Mouse (Mus musculus) right cerebral cortex, postnatal 36 days (tissue): ENCODE measurements around the gene Pxk.
"Not testable (repeated sequence)": the region's sequence is repeated elsewhere in the genome, so short reads cannot be mapped to it uniquely, and the experiment has no call there.

ENCODE experiments used
- DNase-seq, 2 experiments: peaks; one replicate each; pipeline ENCODE4 v3.0.0; 2022; ENCODE audit warnings: low spot score in 2 of 2, mixed read lengths in 1 of 2

The Pxk gene

DNA sequence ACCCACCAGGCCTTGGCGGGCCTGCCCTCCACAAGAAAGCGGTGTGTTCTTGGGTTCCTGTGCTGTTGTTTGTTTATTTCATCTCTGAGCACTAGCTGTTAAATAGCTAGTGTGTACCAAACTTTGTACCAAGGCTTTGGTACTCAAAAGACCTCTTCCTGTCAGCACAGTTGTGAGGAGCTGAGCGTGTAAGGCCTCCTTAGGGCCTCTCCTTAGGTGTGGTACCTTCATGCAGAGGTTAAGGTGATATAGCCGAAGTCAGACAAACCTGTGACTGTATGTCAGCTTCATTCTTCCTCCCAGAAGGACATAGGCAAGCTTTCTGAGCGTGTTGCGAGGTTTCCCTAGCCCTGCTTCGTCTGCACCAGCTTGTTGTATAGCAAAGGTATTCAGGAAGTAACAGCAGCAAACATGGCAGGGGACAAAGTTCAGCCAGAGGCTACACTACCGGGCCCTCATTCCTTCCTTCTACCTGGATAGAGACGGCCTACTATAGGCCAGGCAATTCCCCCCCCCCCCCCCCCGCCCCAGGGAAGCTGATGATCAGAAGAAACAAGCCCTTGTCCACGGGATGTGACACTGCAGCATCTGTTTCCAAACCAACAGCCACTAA lies 48.7 kb downstream of the Pxk start:
- no peak for DNase-seq

DNA sequence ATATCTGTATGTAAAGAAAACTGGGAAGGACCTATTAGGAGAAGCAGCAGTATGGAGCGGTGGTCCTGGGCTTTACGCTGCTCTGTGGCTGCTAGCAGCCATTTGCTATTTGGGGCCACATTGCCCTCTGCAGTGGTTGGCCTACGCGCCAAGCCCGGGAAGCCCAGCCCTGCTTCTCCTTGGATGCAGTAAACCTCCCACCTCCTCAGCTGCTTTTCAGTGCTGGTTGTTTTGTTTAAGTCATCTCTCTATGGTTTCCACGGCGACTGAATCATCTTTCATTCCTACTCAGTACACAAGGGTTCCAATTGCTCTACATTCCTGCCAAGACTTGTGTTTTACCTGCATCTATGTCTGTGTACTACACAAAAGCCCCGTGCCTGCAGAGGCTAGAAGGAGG lies 50.8 kb downstream of the Pxk start:
- peak in 1 of 2 experiments; percentile 38 for DNase-seq

GRCm38 (mm10) chr14:8151757-8152156 lies 53.7 kb downstream of the Pxk start:
- DNase-seq: no peak

DNA sequence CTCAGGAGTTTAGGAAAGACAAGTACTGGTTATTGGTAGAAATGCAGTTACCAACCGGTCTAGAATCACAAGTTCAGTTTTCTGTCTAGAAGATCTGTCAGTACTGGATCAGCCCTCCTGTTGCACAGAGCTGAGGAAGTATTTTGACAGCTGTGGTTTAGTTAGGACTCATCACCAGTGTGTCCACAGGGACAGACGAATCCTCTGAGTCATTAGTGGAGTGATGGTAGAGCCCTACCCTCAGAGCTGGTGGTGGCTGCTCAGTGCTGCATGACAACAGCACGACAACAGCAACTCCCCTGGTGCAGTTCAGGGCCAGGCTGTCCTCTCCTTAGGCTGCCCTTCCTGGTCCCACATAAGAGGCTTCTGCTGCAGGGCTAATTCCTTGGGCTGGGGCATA lies 56.1 kb downstream of the Pxk start:
- DNase-seq: no peak

GRCm38 (mm10) chr14:8156947-8157346 lies 58.9 kb downstream of the Pxk start:
- DNase-seq: no peak

DNA sequence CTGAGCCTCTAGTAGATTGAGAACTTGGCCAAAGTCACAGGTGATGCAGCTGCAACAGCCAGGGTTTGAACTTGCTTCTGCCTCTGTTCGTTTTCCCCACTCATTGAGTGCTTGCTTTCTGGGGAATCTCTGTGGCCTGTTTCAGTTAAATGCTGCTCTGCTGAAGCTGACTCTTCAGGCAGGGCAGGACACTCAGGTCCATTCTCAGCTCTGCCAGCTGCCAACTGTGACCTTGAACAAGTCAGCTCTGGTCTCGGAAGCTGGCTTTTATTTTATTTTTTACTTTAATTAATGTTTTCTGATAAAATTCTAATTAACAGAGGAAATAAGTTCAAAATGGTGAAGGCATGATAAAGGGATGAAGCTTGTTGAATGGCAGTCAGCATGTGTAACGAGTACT lies 60.7 kb downstream of the Pxk start:
- no peak for DNase-seq

- DNase-seq: no peak
These were observed 61.1 kb downstream of the Pxk start for GRCm38 (mm10) chr14:8159141-8159540.

- DNase-seq: no peak
These were observed 63.8 kb downstream of the Pxk start for GRCm38 (mm10) chr14:8161777-8162176.

- DNase-seq: no peak
These were observed 66.5 kb downstream of the Pxk start for GRCm38 (mm10) chr14:8164463-8164862.

GRCm38 (mm10) chr14:8172507-8173410 lies 74.7 kb downstream of the Pxk start, which contains the start of gene Pdhb:
Gene Pdhb, minus strand, starts transcription at chr14:8173025.
- DNase-seq: peak; percentile 99 to 100

GRCm38 (mm10) chr14:8173542-8174250 lies 75.7 kb downstream of the Pxk start:
- not testable (repeated sequence) for DNase-seq

DNA sequence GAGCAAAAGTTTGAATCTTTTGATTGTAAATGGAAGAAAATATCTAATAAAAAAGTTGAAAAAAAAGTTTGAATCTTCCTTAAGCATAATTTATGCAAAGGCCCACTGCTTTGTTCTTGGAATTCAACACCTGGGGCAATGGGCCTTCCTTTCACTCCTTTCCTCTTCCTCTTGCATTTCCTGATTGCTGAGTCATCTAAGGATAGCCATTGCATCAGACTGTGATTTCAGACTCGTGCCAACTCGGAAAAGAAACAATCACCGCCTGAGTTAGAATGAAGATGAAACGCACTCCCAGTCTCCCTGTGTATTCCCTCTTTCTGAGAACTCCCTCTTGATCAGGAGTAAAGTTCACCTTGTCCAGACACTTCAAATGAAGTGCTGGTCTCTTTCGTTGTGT lies 76.6 kb downstream of the Pxk start:
- no peak for DNase-seq

DNA sequence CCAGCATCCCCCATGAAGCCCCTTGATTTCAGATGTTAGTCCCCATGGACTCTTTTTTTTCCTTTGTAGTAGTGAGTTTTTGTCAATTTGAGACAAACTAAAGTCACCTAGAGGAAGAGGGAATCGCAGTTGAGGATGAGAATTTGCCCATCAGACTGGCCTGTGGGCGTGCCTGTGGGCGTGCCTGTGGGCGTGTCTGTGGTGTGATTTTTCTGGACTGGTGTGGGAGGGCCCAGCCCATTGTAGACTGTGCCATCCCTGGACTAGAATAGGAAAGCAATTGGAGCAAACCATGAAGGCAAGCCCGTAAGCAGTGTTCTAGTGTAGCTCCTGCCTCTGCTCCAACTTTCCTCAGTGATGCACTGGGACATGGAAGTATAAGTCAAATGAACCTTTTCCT lies 78.2 kb downstream of the Pxk start:
- no peak for DNase-seq

DNA sequence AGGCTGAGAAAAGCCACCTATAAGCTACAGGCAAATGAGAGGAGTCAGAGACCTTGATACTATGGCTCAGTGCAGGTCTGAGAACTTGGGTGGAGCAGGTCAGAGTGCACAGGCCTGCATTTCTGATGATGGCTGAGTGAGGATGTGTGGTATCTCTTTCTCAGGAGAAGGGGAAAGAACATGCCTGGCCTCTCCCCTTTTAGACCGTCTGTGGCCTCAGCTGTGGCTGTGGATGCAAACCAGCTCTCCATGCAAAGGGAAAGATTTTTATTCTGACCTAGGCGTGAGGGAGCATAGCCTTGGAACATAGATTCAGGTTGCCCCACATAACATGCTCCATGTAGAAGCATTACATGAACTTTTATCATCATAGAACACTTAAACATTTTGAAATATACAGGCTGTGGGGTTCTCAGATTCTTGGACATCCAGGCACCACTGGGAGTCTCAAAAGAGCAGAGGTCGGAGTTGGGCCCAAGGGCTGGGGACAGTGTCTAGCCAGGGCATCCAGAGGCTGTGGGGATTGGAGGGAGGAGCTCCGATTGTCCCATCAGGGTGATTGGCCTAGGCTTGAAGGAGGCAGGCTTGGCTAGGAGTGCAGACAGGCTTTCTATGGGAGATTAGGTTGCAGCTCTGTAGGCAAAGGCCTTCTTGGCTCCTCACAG lies 82.5 kb downstream of the Pxk start:
- DNase-seq: no peak

DNA sequence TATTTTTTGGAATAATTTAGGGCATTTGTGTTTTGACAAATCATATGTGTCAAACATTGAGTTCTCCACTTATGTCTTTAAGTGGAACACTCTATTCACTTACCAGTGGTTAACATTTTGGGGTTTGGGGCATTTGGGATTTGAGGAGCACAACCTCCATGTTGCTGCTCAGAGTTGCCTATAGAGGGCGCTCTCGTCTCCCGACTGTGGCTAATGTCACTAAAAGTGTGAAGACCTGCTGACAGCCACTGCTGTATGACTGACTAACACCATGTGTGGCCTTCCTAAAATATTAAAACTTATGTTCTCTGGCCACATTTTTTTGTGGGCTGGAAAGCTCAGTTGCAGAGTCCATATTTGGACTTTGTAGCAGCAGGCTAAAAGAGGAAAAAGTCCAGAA lies 85.3 kb downstream of the Pxk start:
- no peak for DNase-seq

- DNase-seq: peak; percentile 68 to 84
These were observed 88.5 kb downstream of the Pxk start for GRCm38 (mm10) chr14:8186278-8187045.

DNA sequence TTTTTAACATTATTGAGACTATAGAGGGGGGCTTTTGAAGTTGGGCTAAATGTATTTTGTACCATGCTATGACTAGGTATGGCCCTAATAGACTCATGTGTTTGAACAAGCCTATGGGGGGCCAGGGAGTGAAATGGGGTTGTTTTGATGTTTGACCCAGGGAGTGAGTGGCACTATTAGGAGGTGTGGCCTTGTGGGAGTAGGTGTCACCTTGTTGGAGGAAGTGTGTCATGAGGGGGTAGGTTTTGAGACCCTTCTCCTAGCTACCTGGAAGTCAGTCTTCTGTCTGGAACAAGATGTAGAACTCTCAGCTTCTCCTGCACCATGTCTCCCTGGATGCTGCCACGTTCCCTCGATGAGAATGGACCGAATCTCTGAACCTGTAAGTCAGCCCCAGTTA lies 92.5 kb downstream of the Pxk start:
- DNase-seq: no peak

- no peak for DNase-seq
These were observed 93.4 kb downstream of the Pxk start for GRCm38 (mm10) chr14:8191331-8191965.

- DNase-seq: no peak
These were observed 94.7 kb downstream of the Pxk start for GRCm38 (mm10) chr14:8192727-8193126.

DNA sequence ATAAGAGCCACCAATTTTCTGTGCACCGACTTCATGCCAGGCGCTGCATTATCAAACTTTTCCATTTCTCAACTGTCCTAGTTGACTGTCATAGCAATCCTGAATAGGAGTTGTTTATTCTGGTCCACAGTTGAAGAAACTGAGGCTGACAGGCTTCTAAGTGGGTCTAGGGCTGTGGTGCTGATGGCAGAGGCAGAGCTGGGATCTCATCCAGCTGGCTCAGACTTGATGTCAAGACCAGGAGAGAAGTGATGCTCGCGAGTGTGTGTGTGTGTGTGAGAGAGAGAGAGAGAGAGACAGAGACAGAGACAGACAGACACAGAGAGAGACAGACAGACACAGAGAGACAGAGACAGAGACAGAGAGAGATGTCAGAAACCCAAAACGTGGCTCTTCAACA lies 102.8 kb downstream of the Pxk start:
- no peak for DNase-seq

DNA sequence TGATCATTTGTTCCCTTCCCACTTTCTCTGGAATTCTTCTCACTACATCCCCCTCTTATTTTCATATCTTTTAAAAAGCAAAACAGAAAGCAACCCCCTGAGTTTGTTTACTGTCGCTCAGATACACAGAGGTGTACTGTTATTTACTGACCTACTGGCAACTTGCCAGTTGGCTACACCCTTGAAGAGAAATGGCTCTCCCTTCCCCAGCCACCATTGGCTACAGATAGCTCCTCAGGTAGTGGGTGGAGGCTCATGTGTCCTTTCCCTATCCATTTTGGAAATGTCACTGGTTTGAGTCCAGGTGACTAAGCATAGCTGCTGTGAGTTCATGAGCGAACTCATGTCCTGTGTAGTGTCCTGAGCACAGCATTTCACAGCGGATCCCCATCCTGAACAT lies 103.7 kb downstream of the Pxk start:
- no peak for DNase-seq
